Mouse (Mus musculus) spleen, adult 2 months (tissue): Measurements from ENCODE around the gene Tubb4b. TPM values are rescaled to one million over a fixed set of nuclear protein-coding genes. Genes with fewer than 3 reads are reported as not detected.
A peak's percentile ranks its signal among the peaks of the same experiment; 100 is the strongest.

Source experiments
- DNase-seq, 2 experiments: peaks; one replicate each; pipeline versions ENCODE4 v3.0.0 to v3.0.0-alpha.2; 2012 to 2021; ENCODE audit warnings: low spot score in 2 of 2, low read depth in 1 of 2
- H3K27ac ChIP-seq: fragments of 200-500 bp; 2 replicates; pipeline ENCODE4 v1.5.1; 2012; ENCODE audit warnings: low read length, inconsistent platforms; ENCODE audit not compliant: insufficient read depth
- H3K27me3 ChIP-seq: fragments of 200-500 bp; 2 replicates; pipeline ENCODE4 v1.6.1; 2012; ENCODE audit warnings: mild to moderate bottlenecking, moderate library complexity, low read length, inconsistent platforms; ENCODE audit not compliant: control insufficient read depth, insufficient read depth
- H3K36me3 ChIP-seq: fragments of 200-500 bp; 2 replicates; pipeline ENCODE4 v1.6.1; 2012; ENCODE audit warnings: mild to moderate bottlenecking, low read length, inconsistent platforms; ENCODE audit not compliant: control insufficient read depth, insufficient read depth
- H3K4me1 ChIP-seq: fragments of 200-500 bp; 2 replicates; pipeline ENCODE4 v1.6.1; 2011; ENCODE audit warnings: inconsistent platforms; ENCODE audit not compliant: control insufficient read depth, insufficient read depth, insufficient read length
- H3K4me3 ChIP-seq: fragments of 200-500 bp; 2 replicates; pipeline ENCODE4 v1.5.1; 2011; ENCODE audit warnings: mild to moderate bottlenecking, inconsistent platforms; ENCODE audit not compliant: insufficient read depth, insufficient read length; ENCODE audit errors: extremely low read depth
- CTCF ChIP-seq: fragments of 200-500 bp; IDR thresholded peaks from 2 replicates; pipeline ENCODE4 v1.5.1; 2011; ENCODE audit warnings: mild to moderate bottlenecking, inconsistent platforms; ENCODE audit not compliant: insufficient read depth, insufficient read length, insufficient replicate concordance; ENCODE audit errors: extremely low read depth
- POLR2A ChIP-seq: fragments of 200-500 bp; IDR thresholded peaks from 2 replicates; pipeline ENCODE4 v1.6.1; 2011; ENCODE audit warnings: low read depth, low read length, inconsistent platforms
- WGBS: fragments of 180-500 bp; shearing (Covaris S2); methylation state at CpG from one replicate; pipeline ENCODE4 v1.1.7; 2018; 5-methylcytosine and 5-hydroxymethylcytosine counted together
- polyA plus RNA-seq: library from polyadenylated mRNA; depleted of rRNA; stranded (reverse); fragments of >200 nt; gene quantifications from 2 replicates; pipeline ENCODE4 v1.2.3, GENCODE M21; 2012

Tubb4b gene
- polyA plus RNA-seq, 1 experiment = 222 TPM

GRCm38 (mm10) chr2:25184496-25184895 is 40.0 kb downstream of the Tubb4b start:
- WGBS = 96% methylated on average over 7 of the region's 7 CpGs
- peaks cover 3% of the 10 kb centered on the region; the same call in 1 of the 2 replicates for H3K27me3 ChIP-seq
- no peaks in the 10 kb centered on the region for H3K36me3 ChIP-seq
- TF ChIP-seq CTCF (no peak), POLR2A (no peak)
- peaks cover 18% of the 10 kb centered on the region for H3K4me1 ChIP-seq
- no peak overlapping the region for H3K4me3 ChIP-seq
- H3K27ac ChIP-seq = no peak overlapping the region
- DNase-seq = no peak

- TF ChIP-seq CTCF (no peak), POLR2A (no peak)
- H3K27me3 ChIP-seq = peaks cover 3% of the 10 kb centered on the region; the same call in 1 of the 2 replicates
- H3K4me3 ChIP-seq = no peak overlapping the region
- peaks cover 18% of the 10 kb centered on the region for H3K4me1 ChIP-seq
- H3K27ac ChIP-seq = no peak overlapping the region
- 23% methylated on average over 2 of the region's 2 CpGs for WGBS
- no peaks in the 10 kb centered on the region for H3K36me3 ChIP-seq
- DNase-seq = peak in 1 of 2 experiments; percentile 43
Observed at GRCm38 (mm10) chr2:25183336-25183735, 41.2 kb downstream of the Tubb4b start.

DNA sequence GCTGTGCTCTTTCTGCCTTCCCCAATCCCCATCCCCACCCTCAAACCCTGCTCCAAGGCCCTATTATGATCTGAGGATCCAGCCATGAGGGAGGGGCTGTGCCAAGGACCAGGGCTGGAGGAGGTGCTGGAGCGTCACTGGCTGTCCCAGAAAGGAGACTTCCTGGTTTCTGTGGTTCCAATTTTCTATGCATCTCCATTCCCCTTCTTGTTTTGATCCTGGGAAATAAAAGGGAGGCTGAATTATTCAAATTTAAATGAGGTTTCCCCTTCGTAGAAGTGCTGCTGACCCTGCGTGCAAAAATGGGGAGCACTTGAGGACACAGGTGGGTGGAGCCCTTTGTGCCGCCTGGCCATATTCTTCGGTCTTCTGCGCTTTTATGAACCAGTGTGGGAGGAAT is 41.8 kb downstream of the Tubb4b start:
- no peaks in the 10 kb centered on the region for H3K36me3 ChIP-seq
- no peak overlapping the region for H3K4me3 ChIP-seq
- H3K27ac ChIP-seq = no peak overlapping the region
- TF ChIP-seq POLR2A = no peak
- no peak for TF ChIP-seq CTCF
- no peak for DNase-seq
- WGBS = 16% methylated on average over 6 of the region's 6 CpGs
- peaks cover 18% of the 10 kb centered on the region for H3K4me1 ChIP-seq
- H3K27me3 ChIP-seq = peaks cover 3% of the 10 kb centered on the region; the same call in 1 of the 2 replicates

DNA sequence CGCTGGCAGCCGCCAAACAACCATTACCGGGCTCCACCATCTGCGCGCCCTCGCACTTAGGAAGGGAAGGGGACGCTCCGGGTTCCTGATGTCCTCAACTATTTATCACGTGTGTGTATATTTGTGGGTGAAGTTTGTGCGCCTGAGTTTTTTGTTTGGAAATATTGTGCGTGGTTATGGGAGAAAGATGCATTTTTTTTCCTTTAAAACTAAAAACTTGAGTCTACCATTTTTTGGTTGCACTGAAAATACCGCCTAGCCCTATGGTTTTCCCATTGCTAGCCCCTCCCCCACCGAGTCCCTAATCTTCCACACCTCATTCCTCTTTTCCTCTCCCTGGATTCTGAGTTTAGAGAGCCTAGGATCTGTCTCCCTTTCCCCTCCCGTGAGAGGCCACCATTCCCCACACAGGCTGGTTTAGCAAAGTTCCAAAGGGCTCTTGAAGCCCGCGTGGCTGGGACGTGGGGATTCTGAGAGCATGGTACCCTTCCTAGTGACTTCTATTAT is 42.6 kb downstream of the Tubb4b start:
- 7% methylated on average over 17 of the region's 17 CpGs for WGBS
- Histone ChIP-seq H3K27me3 (peaks cover 3% of the 10 kb centered on the region; the same call in 1 of the 2 replicates), H3K27ac (no peak overlapping the region; the same call in 1 of the 2 replicates), H3K4me1 (peaks cover 18% of the 10 kb centered on the region), H3K36me3 (no peaks in the 10 kb centered on the region), H3K4me3 (peak overlapping the region; percentile 54; the same call in 1 of the 2 replicates)
- no peak for DNase-seq
- no peak for TF ChIP-seq CTCF
- TF ChIP-seq POLR2A = no peak

DNA sequence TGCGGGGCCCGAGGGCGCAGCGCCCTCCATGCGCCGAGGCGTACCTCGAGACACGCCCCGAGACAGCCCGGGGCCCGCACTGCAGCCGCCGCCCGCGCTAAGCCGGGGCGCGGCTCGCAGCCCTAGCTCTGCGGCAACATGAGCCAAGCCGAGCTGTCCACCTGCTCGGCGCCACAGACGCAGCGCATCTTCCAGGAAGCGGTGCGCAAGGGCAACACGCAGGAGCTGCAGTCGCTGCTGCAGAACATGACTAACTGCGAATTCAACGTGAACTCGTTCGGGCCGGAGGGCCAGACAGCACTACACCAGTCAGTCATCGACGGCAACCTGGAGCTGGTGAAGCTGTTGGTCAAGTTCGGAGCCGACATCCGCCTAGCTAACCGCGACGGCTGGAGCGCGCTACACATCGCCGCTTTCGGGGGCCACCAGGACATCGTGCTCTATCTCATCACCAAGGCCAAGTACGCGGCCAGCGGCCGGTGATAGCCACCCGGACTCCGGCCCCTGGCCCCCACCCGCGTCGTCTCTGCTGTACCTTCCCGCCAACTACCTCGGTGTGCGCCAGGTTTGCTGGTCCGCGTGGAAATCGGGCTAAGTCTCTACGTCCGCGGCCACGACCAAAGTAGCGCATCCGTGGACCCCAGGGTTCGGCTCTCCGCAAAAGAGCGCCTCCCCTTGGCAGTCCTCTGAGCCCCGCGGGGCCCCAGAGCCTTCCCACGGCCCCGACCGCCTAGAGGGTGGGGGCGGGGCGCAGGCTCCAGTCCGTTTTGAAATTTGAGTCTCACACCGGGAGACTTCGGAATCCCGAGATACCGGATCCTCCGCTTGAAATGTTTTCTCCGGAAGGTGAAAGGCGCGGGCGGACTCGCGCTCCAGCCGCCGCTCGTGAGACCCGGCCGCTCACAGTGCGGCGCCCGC is 43.3 kb downstream of the Tubb4b start:
- Histone ChIP-seq H3K27ac (peak overlapping the region; percentile 42), H3K4me1 (peaks cover 17% of the 10 kb centered on the region), H3K27me3 (peaks cover 3% of the 10 kb centered on the region; the same call in 1 of the 2 replicates), H3K36me3 (no peaks in the 10 kb centered on the region), H3K4me3 (peak overlapping the region; percentile 54)
- WGBS = under 1% methylated on average over 100 of the region's 100 CpGs
- TF ChIP-seq POLR2A (no peak), CTCF (no peak)
- DNase-seq = peak in 1 of 2 experiments; percentile 52

GRCm38 (mm10) chr2:25180478-25180903 is 44.0 kb downstream of the Tubb4b start, which contains the start of gene Nrarp:
Gene Nrarp, plus strand, starts transcription at chr2:25180758.
- H3K4me3 ChIP-seq = peak within 1 kb of the TSS; percentile 54
- TF ChIP-seq CTCF (no peak), POLR2A (peak; percentile 64)
- H3K27ac ChIP-seq = peak within 1 kb of the TSS; percentile 42
- H3K36me3 ChIP-seq = no peaks in the 10 kb centered on the region
- no peaks in the 10 kb centered on the region for H3K27me3 ChIP-seq
- under 1% methylated on average over 35 of the region's 35 CpGs for WGBS
- peak; percentile 77 to 93 for DNase-seq
- peaks cover 15% of the 10 kb centered on the region for H3K4me1 ChIP-seq
